Mouse (Mus musculus) forebrain, embryonic 10.5 days (tissue): ENCODE measurements at regions not wholly inside any gene's neighbourhood (a gene's known extent, or its start where the extent isn't known, plus 50 kb on each side); places are given as distances from the start of the nearest gene placed in this dataset.

Source experiments
- DNase-seq: peaks from one replicate; pipeline ENCODE4 v3.0.0-alpha.2; 2017; ENCODE audit warnings: low spot score; ENCODE audit errors: extremely low spot score
- H3K27ac ChIP-seq: fragments of 300-500 bp; sonication (generic); 2 replicates; pipeline ENCODE4 v1.5.1; 2016; ENCODE audit warnings: mild to moderate bottlenecking
- H3K27me3 ChIP-seq: fragments of 300-500 bp; sonication (generic); 2 replicates; pipeline ENCODE4 v1.6.1; 2016; ENCODE audit warnings: mild to moderate bottlenecking; ENCODE audit not compliant: poor library complexity, severe bottlenecking
- H3K36me3 ChIP-seq: fragments of 300-500 bp; sonication (generic); replicated peaks from 2 replicates; pipeline ENCODE4 v1.6.1; 2016; ENCODE audit warnings: mild to moderate bottlenecking, moderate library complexity
- H3K4me1 ChIP-seq: fragments of 300-500 bp; sonication (generic); 2 replicates; pipeline ENCODE4 v1.6.1; 2016
- H3K4me3 ChIP-seq: fragments of 300-500 bp; sonication (generic); 2 replicates; pipeline ENCODE4 v1.5.1; 2016; ENCODE audit warnings: mild to moderate bottlenecking, moderate library complexity
- H3K9me3 ChIP-seq: fragments of 300-500 bp; sonication (generic); 2 replicates; pipeline ENCODE4 v1.6.1; 2016; ENCODE audit warnings: mild to moderate bottlenecking, moderate library complexity
- WGBS: fragments of 180-500 bp; shearing (Covaris S2); methylation state at CpG from one replicate; pipeline ENCODE4 v1.1.7; 2016; 5-methylcytosine and 5-hydroxymethylcytosine counted together

DNA sequence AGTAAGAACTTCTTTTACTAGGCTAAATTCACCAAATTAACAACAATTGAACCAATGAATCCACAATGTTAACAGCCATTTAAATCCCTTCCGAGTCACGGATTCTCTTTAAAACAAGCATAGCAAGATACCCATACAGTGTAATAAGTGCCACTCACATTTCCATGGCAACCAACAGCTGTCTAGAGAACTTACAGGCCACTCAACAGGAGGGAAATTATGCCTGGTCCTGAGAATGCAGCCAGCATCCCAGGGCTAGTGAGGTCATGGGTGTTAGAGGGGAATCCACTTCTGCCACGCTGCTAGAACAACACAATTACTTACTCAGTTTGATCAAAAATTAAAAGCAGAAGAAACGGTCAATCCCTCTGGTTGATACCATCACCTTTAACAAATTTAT lies 296.7 kb downstream of the Klf6 start:
- 30% methylated on average over 4 of the region's 4 CpGs for WGBS

GRCm38 (mm10) chr13:6159412-6159811 lies 298.1 kb downstream of the Klf6 start:
- H3K4me3 ChIP-seq, result no peak overlapping the region
- no peaks in the 10 kb centered on the region for H3K36me3 ChIP-seq
- H3K4me1 ChIP-seq, result peaks cover 28% of the 10 kb centered on the region
- no peaks in the 10 kb centered on the region for H3K9me3 ChIP-seq
- no peaks in the 10 kb centered on the region for H3K27me3 ChIP-seq
- no peak for DNase-seq
- no peak overlapping the region for H3K27ac ChIP-seq
- 41% methylated on average over 2 of the region's 2 CpGs for WGBS

More for the DNA sequence above, 296.7 kb downstream of the Klf6 start:
- Histone ChIP-seq H3K27me3 (no peaks in the 10 kb centered on the region), H3K4me3 (no peak overlapping the region), H3K27ac (no peak overlapping the region), H3K36me3 (no peaks in the 10 kb centered on the region), H3K9me3 (no peaks in the 10 kb centered on the region), H3K4me1 (peaks cover 28% of the 10 kb centered on the region)
- DNase-seq, result peak; percentile 27

DNA sequence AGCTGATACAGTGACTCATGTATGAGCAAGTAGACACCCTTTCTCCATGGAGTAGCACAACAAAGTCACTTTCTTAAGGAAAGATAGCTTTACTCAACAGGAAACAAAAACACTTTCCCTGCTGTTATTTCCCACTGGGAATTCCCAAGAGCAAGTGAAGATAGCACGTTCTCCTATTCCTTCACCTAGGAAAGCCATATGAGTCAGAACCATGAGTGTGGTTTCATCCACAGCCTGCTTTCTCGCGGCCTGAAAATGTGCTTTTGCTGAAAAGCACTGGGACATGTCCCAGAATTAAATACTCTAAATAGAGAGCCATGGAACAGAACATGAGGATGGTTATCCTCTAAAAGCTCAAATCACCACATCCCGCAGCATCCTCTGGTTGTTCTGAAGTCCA lies 304.6 kb downstream of the Klf6 start:
- no peaks in the 10 kb centered on the region for H3K4me1 ChIP-seq
- H3K27ac ChIP-seq, result no peak overlapping the region
- no peaks in the 10 kb centered on the region for H3K27me3 ChIP-seq
- no peak overlapping the region for H3K4me3 ChIP-seq
- no peak for DNase-seq
- WGBS, result 89% methylated on average over 4 of the region's 4 CpGs
- H3K36me3 ChIP-seq, result no peaks in the 10 kb centered on the region
- H3K9me3 ChIP-seq, result no peaks in the 10 kb centered on the region

- Histone ChIP-seq H3K4me1 (no peaks in the 10 kb centered on the region), H3K9me3 (no peaks in the 10 kb centered on the region), H3K27me3 (no peaks in the 10 kb centered on the region), H3K4me3 (no peak overlapping the region), H3K27ac (no peak overlapping the region), H3K36me3 (no peaks in the 10 kb centered on the region)
- DNase-seq, result no peak
- 89% methylated on average over 1 of the region's 1 CpGs for WGBS
These were observed 305.9 kb downstream of the Klf6 start for GRCm38 (mm10) chr13:6167055-6167761.

GRCm38 (mm10) chr13:6173095-6173494 lies 311.8 kb downstream of the Klf6 start:
- H3K4me1 ChIP-seq, result no peaks in the 10 kb centered on the region
- no peak overlapping the region for H3K4me3 ChIP-seq
- no peaks in the 10 kb centered on the region for H3K36me3 ChIP-seq
- H3K27me3 ChIP-seq, result no peaks in the 10 kb centered on the region
- DNase-seq, result no peak
- H3K27ac ChIP-seq, result no peak overlapping the region
- H3K9me3 ChIP-seq, result no peaks in the 10 kb centered on the region

- H3K9me3 ChIP-seq, result no peaks in the 10 kb centered on the region
- peaks cover 7% of the 10 kb centered on the region for H3K4me1 ChIP-seq
- H3K27ac ChIP-seq, result no peak overlapping the region
- H3K27me3 ChIP-seq, result no peaks in the 10 kb centered on the region
- no peak overlapping the region for H3K4me3 ChIP-seq
- WGBS, result 77% methylated on average over 9 of the region's 9 CpGs
- H3K36me3 ChIP-seq, result no peaks in the 10 kb centered on the region
- DNase-seq, result no peak
These were observed 317.2 kb downstream of the Klf6 start for GRCm38 (mm10) chr13:6178362-6179070.

GRCm38 (mm10) chr13:6189133-6189532 lies 327.9 kb downstream of the Klf6 start:
- H3K4me1 ChIP-seq, result peaks cover 29% of the 10 kb centered on the region
- no peaks in the 10 kb centered on the region for H3K36me3 ChIP-seq
- no peaks in the 10 kb centered on the region for H3K9me3 ChIP-seq
- 89% methylated on average over 3 of the region's 3 CpGs for WGBS
- DNase-seq, result no peak
- no peak overlapping the region for H3K27ac ChIP-seq
- no peak overlapping the region for H3K4me3 ChIP-seq
- H3K27me3 ChIP-seq, result no peaks in the 10 kb centered on the region

DNA sequence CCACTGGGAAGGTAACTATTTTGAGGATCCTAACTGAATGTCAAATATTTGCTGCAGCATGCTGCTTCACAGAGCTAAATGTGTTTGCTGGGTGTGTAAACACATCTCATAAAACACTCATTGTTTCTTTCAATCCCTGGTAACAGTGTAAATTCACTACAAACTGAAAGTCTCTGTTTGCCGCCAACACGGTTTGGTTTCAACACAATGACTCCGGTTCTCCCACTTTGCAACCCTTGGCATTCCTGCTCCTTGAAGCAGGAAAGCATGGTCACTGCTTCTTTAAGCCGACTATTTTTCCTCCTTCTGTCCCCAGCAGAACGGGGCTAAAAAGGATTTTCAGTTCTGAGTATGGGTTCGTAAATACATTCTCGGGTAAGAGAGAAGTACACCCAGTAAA lies 328.3 kb downstream of the Klf6 start:
- Histone ChIP-seq H3K9me3 (no peaks in the 10 kb centered on the region), H3K4me3 (no peak overlapping the region), H3K36me3 (no peaks in the 10 kb centered on the region), H3K4me1 (peaks cover 33% of the 10 kb centered on the region), H3K27ac (no peak overlapping the region), H3K27me3 (no peaks in the 10 kb centered on the region)
- no peak for DNase-seq
- WGBS, result 60% methylated on average over 7 of the region's 7 CpGs

DNA sequence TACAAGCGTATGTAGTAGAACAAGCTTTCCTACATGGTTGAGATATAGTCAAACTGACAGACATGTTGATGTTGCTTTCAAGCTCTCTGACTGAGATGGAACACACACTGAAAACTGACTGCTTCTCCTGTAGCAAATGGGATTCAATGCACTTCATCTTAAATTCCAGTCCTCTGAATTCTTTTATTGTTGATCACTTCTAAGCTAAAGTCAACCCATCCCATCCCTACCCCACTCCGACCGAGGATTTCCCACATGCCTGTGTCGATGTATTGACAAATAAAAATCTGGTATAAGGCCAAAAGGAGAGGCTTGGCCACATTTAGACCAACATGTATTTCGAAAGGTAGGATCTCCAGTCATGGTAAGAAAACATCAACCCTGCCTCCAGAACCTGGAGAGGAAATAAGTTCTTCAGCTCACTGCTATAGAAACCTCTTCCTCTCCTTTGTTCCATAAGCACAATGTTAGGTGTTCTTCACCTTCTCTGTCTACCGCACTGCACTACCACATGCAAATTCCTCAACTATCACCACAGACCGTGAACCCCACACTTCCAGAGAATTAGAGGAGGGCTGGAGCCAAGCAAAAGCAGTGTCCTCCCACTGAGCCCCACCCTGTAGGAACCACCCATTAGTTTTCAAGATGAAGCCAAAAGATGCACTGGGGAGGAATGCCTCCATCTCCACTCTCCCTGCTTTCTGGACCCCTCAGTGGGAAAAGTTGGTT lies 330.1 kb downstream of the Klf6 start:
- H3K27ac ChIP-seq, result 0 out of 2 replicates have a peak overlapping the region, but pooled peaks have one; percentile 33
- no peaks in the 10 kb centered on the region for H3K27me3 ChIP-seq
- no peak for DNase-seq
- H3K9me3 ChIP-seq, result no peaks in the 10 kb centered on the region
- H3K4me1 ChIP-seq, result peaks cover 35% of the 10 kb centered on the region
- H3K4me3 ChIP-seq, result no peak overlapping the region
- 89% methylated on average over 7 of the region's 7 CpGs for WGBS
- H3K36me3 ChIP-seq, result no peaks in the 10 kb centered on the region

DNA sequence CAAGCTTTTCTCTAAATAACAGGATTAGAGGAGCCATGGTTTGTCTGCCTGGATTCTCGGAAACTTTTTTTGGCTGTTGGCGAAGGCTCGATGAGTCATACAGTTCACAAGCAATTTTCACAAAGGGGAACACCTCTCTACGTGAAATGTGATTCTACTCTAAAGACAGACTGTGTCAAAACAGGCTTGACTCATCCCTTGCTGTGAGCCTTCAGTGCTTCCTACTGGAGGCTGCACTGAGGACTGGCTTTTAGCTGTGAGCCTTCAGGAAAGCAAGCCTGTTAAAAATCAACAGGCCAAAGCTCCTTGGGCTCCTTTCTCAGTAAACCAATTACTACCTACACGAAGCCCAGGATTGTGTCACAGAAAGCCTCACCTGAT lies 330.6 kb downstream of the Klf6 start:
- Histone ChIP-seq H3K4me3 (no peak overlapping the region), H3K9me3 (no peaks in the 10 kb centered on the region), H3K27me3 (no peaks in the 10 kb centered on the region), H3K36me3 (no peaks in the 10 kb centered on the region), H3K27ac (0 out of 2 replicates have a peak overlapping the region, but pooled peaks have one; percentile 33), H3K4me1 (peaks cover 36% of the 10 kb centered on the region)
- DNase-seq, result no peak
- 35% methylated on average over 5 of the region's 5 CpGs for WGBS

DNA sequence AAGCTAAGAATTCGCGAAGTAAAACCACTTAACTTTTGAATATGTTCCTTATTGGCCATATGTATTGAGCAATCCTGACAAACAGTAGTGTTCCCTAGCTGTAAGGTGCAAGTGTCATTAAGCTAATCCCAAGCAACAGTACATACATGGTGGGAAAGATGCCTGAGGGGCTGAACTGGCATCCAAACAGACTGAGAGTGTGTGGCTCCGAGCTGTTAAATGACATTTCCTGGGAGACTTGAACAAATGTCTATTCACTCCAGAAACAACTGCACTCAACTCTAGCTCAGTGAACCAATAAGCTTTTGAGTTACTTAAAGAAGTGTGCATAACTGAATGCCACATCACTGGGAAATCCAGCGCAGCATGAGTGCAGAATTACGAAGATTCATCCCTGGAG lies 335.4 kb downstream of the Klf6 start:
- peaks cover 29% of the 10 kb centered on the region for H3K4me1 ChIP-seq
- no peak for DNase-seq
- H3K27ac ChIP-seq, result no peak overlapping the region
- no peaks in the 10 kb centered on the region; the same call in 1 of the 2 replicates for H3K9me3 ChIP-seq
- no peaks in the 10 kb centered on the region for H3K27me3 ChIP-seq
- 81% methylated on average over 5 of the region's 5 CpGs for WGBS
- H3K4me3 ChIP-seq, result no peak overlapping the region
- no peaks in the 10 kb centered on the region for H3K36me3 ChIP-seq

DNA sequence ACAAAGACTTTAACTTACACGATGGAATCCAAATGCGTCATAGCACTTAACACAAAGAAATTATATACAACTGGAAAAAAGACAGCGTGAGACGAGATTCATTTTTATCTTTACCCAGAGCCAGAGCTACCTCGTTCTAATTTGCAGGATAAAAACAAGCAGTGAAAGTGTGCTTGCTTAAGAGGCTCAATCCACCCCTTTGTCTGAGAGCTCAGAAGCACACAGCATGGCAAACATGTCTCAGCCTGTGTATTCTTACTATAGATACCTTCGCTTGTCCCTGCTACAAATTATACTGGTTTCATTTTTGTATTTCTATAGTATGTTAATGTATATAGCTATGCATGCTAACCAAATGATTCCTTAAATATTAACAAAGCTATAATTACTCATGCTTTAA lies 337.8 kb downstream of the Klf6 start:
- H3K36me3 ChIP-seq, result no peaks in the 10 kb centered on the region
- no peak overlapping the region for H3K27ac ChIP-seq
- DNase-seq, result no peak
- no peaks in the 10 kb centered on the region for H3K27me3 ChIP-seq
- no peak overlapping the region for H3K4me3 ChIP-seq
- no peaks in the 10 kb centered on the region; the same call in 1 of the 2 replicates for H3K9me3 ChIP-seq
- 90% methylated on average over 6 of the region's 6 CpGs for WGBS
- H3K4me1 ChIP-seq, result peaks cover 10% of the 10 kb centered on the region

GRCm38 (mm10) chr13:6201516-6201915 lies 340.2 kb downstream of the Klf6 start:
- Histone ChIP-seq H3K27me3 (no peaks in the 10 kb centered on the region), H3K4me1 (0 out of 2 replicates have a peak, but pooled peaks cover 4% of the 10 kb centered on the region), H3K27ac (no peak overlapping the region), H3K9me3 (no peaks in the 10 kb centered on the region; the same call in 1 of the 2 replicates), H3K4me3 (no peak overlapping the region), H3K36me3 (no peaks in the 10 kb centered on the region)
- DNase-seq, result no peak
- 86% methylated on average over 1 of the region's 1 CpGs for WGBS
